Mouse (Mus musculus) B cell, adult (primary cell): ENCODE data around the gene Rasip1. TPM values are rescaled to one million over a fixed set of nuclear protein-coding genes. Genes with fewer than 3 reads are reported as not detected.

ENCODE experiments used
- total RNA-seq: library from RNA; stranded (reverse); gene quantifications from 4 replicates; pipeline ENCODE4 v1.2.4, GENCODE M21; 2023; ENCODE audit not compliant: inconsistent age

Rasip1 gene
- 0.27 to 0.35 TPM in 2 of 4 replicates, not detected in the others for total RNA-seq

GRCm38 (mm10) chr7:45627261-45627660, at the start of gene Rasip1:
Gene Rasip1 (plus strand): TSS chr7:45627488.

GRCm38 (mm10) chr7:45617042-45617695, 10.1 kb upstream of the Rasip1 start, which contains the start of gene Fut1:
Gene Fut1 (plus strand): TSS chr7:45617289.

GRCm38 (mm10) chr7:45621443-45621842, 5.8 kb upstream of the Rasip1 start, which contains the start of gene Izumo1:
Gene Izumo1 (plus strand): TSS chr7:45621811.

GRCm38 (mm10) chr7:45639561-45640027, 12.3 kb downstream of the Rasip1 start, which contains the start of gene Mamstr:
Gene Mamstr (plus strand): TSS chr7:45639977.

GRCm38 (mm10) chr7:45666161-45666560, 38.9 kb downstream of the Rasip1 start, which contains the start of gene Fut2:
Gene Fut2 (minus strand): TSS chr7:45666394.

GRCm38 (mm10) chr7:45683396-45684050, 56.2 kb downstream of the Rasip1 start, which contains the start of gene Ntn5:
Gene Ntn5 (plus strand): TSS chr7:45684022.

Other genes with a start within 250 kb of the Rasip1 start
- 574 to 602 TPM (median 590 TPM) in 4 replicates for gene Snrnp70, start 231.7 kb upstream of the Rasip1 start, total RNA-seq
- gene Kcna7, start 221.8 kb upstream of the Rasip1 start, total RNA-seq: not detected in 4 replicates
- not detected in 4 replicates for gene Ntf5, start 213.8 kb upstream of the Rasip1 start, total RNA-seq
- not detected in 4 replicates for gene Lhb, start 206.7 kb upstream of the Rasip1 start, total RNA-seq
- gene Gys1, start 192.6 kb upstream of the Rasip1 start, total RNA-seq: 15.2 to 19.8 TPM (median 17.4 TPM) in 4 replicates
- 38.2 to 60.2 TPM (median 47.5 TPM) in 4 replicates for gene Ruvbl2, start 189.4 kb upstream of the Rasip1 start, total RNA-seq
- gene Ftl1, start 167.6 kb upstream of the Rasip1 start, total RNA-seq: 648 to 704 TPM (median 682 TPM) in 4 replicates
- gene Bax, start 160.6 kb upstream of the Rasip1 start, total RNA-seq: 107 to 138 TPM (median 119 TPM) in 4 replicates
- gene Tulp2, start 145.6 kb upstream of the Rasip1 start, total RNA-seq: not detected in 4 replicates
- 0.77 to 1.8 TPM (median 0.98 TPM) in 4 replicates for gene Gm45808, start 140.7 kb upstream of the Rasip1 start, total RNA-seq
- 2.9 to 3.9 TPM (median 3.5 TPM) in 4 replicates for gene Dhdh, start 138.7 kb upstream of the Rasip1 start, total RNA-seq
- 76.1 to 93.0 TPM (median 84.2 TPM) in 4 replicates for gene Nucb1, start 117.1 kb upstream of the Rasip1 start, total RNA-seq
- gene Ppp1r15a, start 101.2 kb upstream of the Rasip1 start, total RNA-seq: 1,362 to 1,471 TPM (median 1,417 TPM) in 4 replicates
- 0.83 to 4.6 TPM (median 2.2 TPM) in 4 replicates for gene Plekha4, start 101.2 kb upstream of the Rasip1 start, total RNA-seq
- gene Hsd17b14, start 72.6 kb upstream of the Rasip1 start, total RNA-seq: not detected in 4 replicates
- gene Bcat2, start 57.3 kb upstream of the Rasip1 start, total RNA-seq: 27.1 to 39.9 TPM (median 32.9 TPM) in 4 replicates
- not detected in 4 replicates for gene Fgf21, start 12.0 kb upstream of the Rasip1 start, total RNA-seq
- gene Fut1, start 10.2 kb upstream of the Rasip1 start, total RNA-seq: not detected in 4 replicates
- not detected in 4 replicates for gene Izumo1, start 5.7 kb upstream of the Rasip1 start, total RNA-seq
- not detected in 4 replicates for gene Mamstr, start 12.5 kb downstream of the Rasip1 start, total RNA-seq
- not detected in 4 replicates for gene Fut2, start 38.9 kb downstream of the Rasip1 start, total RNA-seq
- 0.42 TPM in 1 of 4 replicates, not detected in the others for gene Ntn5, start 56.5 kb downstream of the Rasip1 start, total RNA-seq
- gene Sec1, start 66.9 kb downstream of the Rasip1 start, total RNA-seq: 0.27 TPM in 1 of 4 replicates, not detected in the others
- gene Car11, start 72.4 kb downstream of the Rasip1 start, total RNA-seq: not detected in 4 replicates
- 17.8 to 20.5 TPM (median 19.0 TPM) in 4 replicates for gene Dbp, start 77.6 kb downstream of the Rasip1 start, total RNA-seq
- gene Rpl18, start 88.0 kb downstream of the Rasip1 start, total RNA-seq: 2,003 to 2,338 TPM (median 2,227 TPM) in 4 replicates
- 30.8 to 37.6 TPM (median 33.8 TPM) in 4 replicates for gene Sphk2, start 90.5 kb downstream of the Rasip1 start, total RNA-seq
- 0.77 to 1.7 TPM (median 1.3 TPM) in 4 replicates for gene Fam83e, start 93.7 kb downstream of the Rasip1 start, total RNA-seq
- gene Spaca4, start 98.3 kb downstream of the Rasip1 start, total RNA-seq: not detected in 4 replicates
- 0.19 to 0.27 TPM (median 0.21 TPM) in 3 of 4 replicates, not detected in the other for gene Lmtk3, start 156.2 kb downstream of the Rasip1 start, total RNA-seq
- gene Sult2b1, start 157.2 kb downstream of the Rasip1 start, total RNA-seq: 1.3 to 1.9 TPM in 2 of 4 replicates, not detected in the others
- gene Cyth2, start 187.1 kb downstream of the Rasip1 start, total RNA-seq: 136 to 151 TPM (median 143 TPM) in 4 replicates
- 1.8 to 5.1 TPM (median 3.7 TPM) in 4 replicates for gene Kcnj14, start 197.3 kb downstream of the Rasip1 start, total RNA-seq
- gene Grwd1, start 203.5 kb downstream of the Rasip1 start, total RNA-seq: 26.1 to 38.5 TPM (median 31.5 TPM) in 4 replicates
- 58.3 to 59.3 TPM (median 58.7 TPM) in 4 replicates for gene Kdelr1, start 245.3 kb downstream of the Rasip1 start, total RNA-seq